Mouse (Mus musculus): ENCODE results near the gene Gm10428.

GRCm38 (mm10) chr11:62757143-62757507, 4.2 kb downstream of the Gm10428 start:
- no peak for TF ChIP-seq CTCF (IDR thresholded peaks at IDR 0.05; ENCODE audit: low read depth)
- no peak for TF ChIP-seq EP300 (IDR thresholded peaks at IDR 0.05; ENCODE audit: low read depth)
